In genomic region chr13:96742871-96743270, GRCm38 (mm10) we compare ENCODE assay signal across 21 mouse cellular contexts. TPM values are rescaled to one million over a fixed set of nuclear protein-coding genes. Genes with fewer than 3 reads are reported as not detected.
DNase-seq lines count a peak whose midpoint lies in the region; ATAC-seq and TF ChIP-seq lines count a peak whose summit lies in the region.
"Had no signal": no experiment of that assay in that cellular context is flagged by ENCODE, and none has a peak within 500 bp of the region (broad histone marks: within the 10 kb centered on the region; RNA-seq: fewer than 3 reads in every experiment).

No protein-coding gene starts in this region.

- intact Hi-C loops in heart, postnatal 14 days (cut with DNase I), result no loop called here

- ATAC-seq in liver, postnatal 0 days, result peak; percentile 99
- no peak for ATAC-seq in forebrain, embryonic 16.5 days
- ATAC-seq: hindbrain, embryonic 16.5 days; midbrain, embryonic 13.5 days had no signal

- H3K4me1 ChIP-seq in liver, postnatal 0 days (ENCODE audit: insufficient read depth), result 0 out of 2 replicates have a peak, but pooled peaks cover 2% of the 10 kb centered on the region
- no peaks in the 10 kb centered on the region for H3K4me1 ChIP-seq in forebrain, embryonic 16.5 days (replicated peaks; ENCODE audit: control insufficient read depth, insufficient read depth, low read length)
- H3K4me1 ChIP-seq: embryonic facial prominence, embryonic 15.5 days; forebrain, embryonic 12.5 days; heart, embryonic 10.5 days; limb, embryonic 13.5 days; midbrain, embryonic 13.5 days had no signal

- TF ChIP-seq EP300 in liver, postnatal 0 days (IDR thresholded peaks at IDR 0.05; ENCODE audit: low read depth), result peak; percentile 85

- H3K4me2 ChIP-seq in liver, postnatal 0 days (ENCODE audit: low read depth, low read length), result no peak overlapping the region
- H3K4me2 ChIP-seq in forebrain, embryonic 16.5 days (ENCODE audit: low read length), result no peak overlapping the region
- H3K4me2 ChIP-seq: embryonic facial prominence, embryonic 15.5 days; forebrain, embryonic 12.5 days; limb, embryonic 13.5 days; midbrain, embryonic 13.5 days had no signal

- no peak overlapping the region for H3K9ac ChIP-seq in liver, postnatal 0 days (replicated peaks)
- no peak overlapping the region for H3K9ac ChIP-seq in forebrain, embryonic 16.5 days (replicated peaks; ENCODE audit: low read depth, low read length)
- H3K9ac ChIP-seq: embryonic facial prominence, embryonic 15.5 days; forebrain, embryonic 12.5 days; limb, embryonic 13.5 days; midbrain, embryonic 13.5 days had no signal

- no peaks in the 10 kb centered on the region for H3K27me3 ChIP-seq in liver, postnatal 0 days (ENCODE audit: insufficient read depth, low read length)
- H3K27me3 ChIP-seq in forebrain, embryonic 16.5 days (replicated peaks; ENCODE audit: control insufficient read depth, insufficient read depth, low read length), result no peaks in the 10 kb centered on the region
- H3K27me3 ChIP-seq: embryonic facial prominence, embryonic 15.5 days; forebrain, embryonic 12.5 days; limb, embryonic 13.5 days; midbrain, embryonic 13.5 days had no signal

- TF ChIP-seq CTCF in liver, postnatal 0 days (IDR thresholded peaks at IDR 0.05; ENCODE audit: low read depth), result no peak

- no peaks in the 10 kb centered on the region for H3K9me3 ChIP-seq in liver, postnatal 0 days (ENCODE audit: low read length)
- H3K9me3 ChIP-seq in forebrain, embryonic 16.5 days (ENCODE audit: control insufficient read depth, low read length), result no peaks in the 10 kb centered on the region
- H3K9me3 ChIP-seq: embryonic facial prominence, embryonic 15.5 days; forebrain, embryonic 12.5 days; heart, embryonic 10.5 days; limb, embryonic 13.5 days; midbrain, embryonic 13.5 days had no signal

- no peaks in the 10 kb centered on the region for H3K36me3 ChIP-seq in liver, postnatal 0 days (replicated peaks; ENCODE audit: insufficient read depth, low read length)
- H3K36me3 ChIP-seq in forebrain, embryonic 16.5 days (ENCODE audit: control insufficient read depth, insufficient read depth), result no peaks in the 10 kb centered on the region
- H3K36me3 ChIP-seq: embryonic facial prominence, embryonic 15.5 days; forebrain, embryonic 12.5 days; heart, embryonic 10.5 days; limb, embryonic 13.5 days; midbrain, embryonic 13.5 days had no signal

- H3K4me3 ChIP-seq in liver, postnatal 0 days (ENCODE audit: low read depth, low read length), result no peak overlapping the region
- no peak overlapping the region for H3K4me3 ChIP-seq in forebrain, embryonic 16.5 days (replicated peaks; ENCODE audit: low read length)
- H3K4me3 ChIP-seq: embryonic facial prominence, embryonic 15.5 days; forebrain, embryonic 12.5 days; heart, embryonic 10.5 days; limb, embryonic 13.5 days; midbrain, embryonic 13.5 days had no signal

- peak; percentile 8 for DNase-seq in layer of hippocampus, adult 11-12 months (ENCODE audit: low spot score)
- no peak for DNase-seq in layer of hippocampus, adult 8-10 months (ENCODE audit: low spot score in 2 of 2)
- peak; percentile 37 for DNase-seq in adipocyte (ENCODE audit: low spot score)
- DNase-seq in gonadal fat pad, adult 2 months (ENCODE audit: low read depth), result peak; percentile 86
- no peak for DNase-seq in liver, postnatal 0 days
- DNase-seq in left cerebral cortex, adult 11 months (ENCODE audit: low spot score), result no peak
- DNase-seq in heart, postnatal 14 days, result no peak
- DNase-seq: cerebellum, adult 18-20 months; heart, postnatal 36 days; kidney, adult 11 months; kidney, postnatal 10 days; right cerebral cortex, postnatal 14 days; thymus, postnatal 4 days had no signal

- no peak overlapping the region for H3K27ac ChIP-seq in liver, postnatal 0 days (ENCODE audit: low read depth)
- H3K27ac ChIP-seq in forebrain, embryonic 16.5 days (ENCODE audit: low read length), result no peak overlapping the region
- H3K27ac ChIP-seq: embryonic facial prominence, embryonic 15.5 days; forebrain, embryonic 12.5 days; heart, embryonic 10.5 days; limb, embryonic 13.5 days; midbrain, embryonic 13.5 days had no signal

- 39% methylated on average over 2 of the region's 2 CpGs for WGBS in liver, postnatal 0 days (ENCODE audit: insufficient replicate concordance)
- WGBS in forebrain, embryonic 16.5 days, result 86% methylated on average over 2 of the region's 2 CpGs

RNA-seq across cellular contexts. Expression of gene Ankrd31, which starts 5.2 kb away (rescaled TPM):
- 1 to 10 TPM in 1 of 4 experiments, under 1 TPM in 3; 0.37 to 1.0 (median 0.42) TPM for total RNA-seq in layer of hippocampus, adult 8-10 months (2022)
- polyA plus RNA-seq in gonadal fat pad, adult 2 months (2012; rRNA removed), result not detected in 2 replicates
- polyA plus RNA-seq in liver, postnatal 0 days (2015; fragmentation: Nextera tagmentation; extraction: Ambion mirVana), result 0.02 TPM in 1 of 2 replicates, not detected in the other
- not detected for total RNA-seq in heart, postnatal 14 days (2021)
- polyA plus RNA-seq in forebrain, embryonic 16.5 days (2015; fragmentation: Nextera tagmentation; extraction: Ambion mirVana), result not detected in 2 replicates
- total RNA-seq: heart, postnatal 36 days had no signal
- polyA plus RNA-seq: C2C12; embryonic facial prominence, embryonic 15.5 days; forebrain, embryonic 12.5 days; heart, embryonic 10.5 days; limb, embryonic 13.5 days had no signal

Comparison
In these comparisons a context has a peak if more than half of its experiments do, and no peak if none do; other contexts are left out.
1. DNase-seq: peak in layer of hippocampus, adult 11-12 months (single experiment), adipocyte (single experiment) and gonadal fat pad, adult 2 months (single experiment); none in layer of hippocampus, adult 8-10 months (0 of 2), liver, postnatal 0 days (single experiment), left cerebral cortex, adult 11 months (single experiment) and heart, postnatal 14 days (0 of 2).